Mouse (Mus musculus) c-Kit-positive CD71-negative TER-119-negative erythroid progenitor cells, embryonic 14.5 days (primary cell): Measurements from ENCODE around the gene Olfr1288.

Source experiments
- DNase-seq: peaks from one replicate; pipeline ENCODE4 v3.0.0-alpha.2; 2013; ENCODE audit warnings: low read depth

Gene Olfr1288

GRCm38 (mm10) chr2:111473801-111474200, at the start of gene Olfr1288:
TSS of gene Olfr1288 (plus strand) at chr2:111474101.
- no peak for DNase-seq

- DNase-seq: no peak
Measured at GRCm38 (mm10) chr2:111448842-111449241, 25.1 kb upstream of the Olfr1288 start, which contains the start of gene Olfr1287. TSS of gene Olfr1287 (plus strand) at chr2:111449142.

- no peak for DNase-seq
Measured at GRCm38 (mm10) chr2:111480519-111480918, 6.6 kb downstream of the Olfr1288 start, which contains the start of gene Olfr1289. TSS of gene Olfr1289 (plus strand) at chr2:111480819.

GRCm38 (mm10) chr2:111493729-111494128, 19.8 kb downstream of the Olfr1288 start, which contains the start of gene Olfr1290:
TSS of gene Olfr1290 (minus strand) at chr2:111493829.
- DNase-seq: no peak

GRCm38 (mm10) chr2:111496880-111497279, 23.0 kb downstream of the Olfr1288 start, which contains the start of gene Olfr1291-ps1:
TSS of gene Olfr1291-ps1 (plus strand) at chr2:111497180.
- DNase-seq: no peak

GRCm38 (mm10) chr2:111517451-111517850, 43.5 kb downstream of the Olfr1288 start:
- DNase-seq: no peak

GRCm38 (mm10) chr2:111524903-111525302, 51.0 kb downstream of the Olfr1288 start, which contains the start of gene Olfr1293-ps:
TSS of gene Olfr1293-ps (plus strand) at chr2:111525203.
- DNase-seq: no peak
